Mouse (Mus musculus) inflammation-experienced regulatory T-cells, adult 6 months (primary cell): Measurements from ENCODE around the gene Cox8a. TPM values are rescaled to one million over a fixed set of nuclear protein-coding genes. Genes with fewer than 3 reads are reported as not detected.

Experiments used
- ATAC-seq: one replicate; pipeline ENCODE4 v1.8.0; 2017
- polyA plus RNA-seq, 3 experiments: library from polyadenylated mRNA; unstranded; fragments of 100-300 nt; shearing (Covaris generic); gene quantifications; one replicate each; pipeline ENCODE4 v1.2.1; 2017

Cox8a gene
- polyA plus RNA-seq, 3 experiments from 2014 or later = 284 to 445 (median 299) TPM

DNA sequence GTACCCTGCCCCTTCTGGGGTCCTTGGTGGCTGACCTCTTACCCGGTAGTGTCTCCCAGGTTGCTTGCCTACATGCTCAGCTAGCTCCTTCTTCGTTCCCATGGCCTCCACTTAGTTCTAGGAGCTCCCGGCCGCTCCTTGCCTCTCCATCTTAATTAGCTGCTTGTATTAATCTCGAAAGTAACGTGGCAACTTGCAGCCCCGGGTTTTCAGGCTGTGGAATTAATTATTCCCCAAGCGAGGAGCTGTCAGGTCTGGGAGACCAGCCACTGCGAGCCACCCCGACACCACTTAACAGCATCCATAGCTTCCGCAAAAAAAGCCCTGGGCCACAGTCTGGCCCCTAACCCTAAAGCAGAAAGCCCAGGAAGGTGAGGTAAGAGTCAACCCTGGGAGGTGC lies 34.0 kb downstream of the Cox8a start:
- ATAC-seq = no peak

DNA sequence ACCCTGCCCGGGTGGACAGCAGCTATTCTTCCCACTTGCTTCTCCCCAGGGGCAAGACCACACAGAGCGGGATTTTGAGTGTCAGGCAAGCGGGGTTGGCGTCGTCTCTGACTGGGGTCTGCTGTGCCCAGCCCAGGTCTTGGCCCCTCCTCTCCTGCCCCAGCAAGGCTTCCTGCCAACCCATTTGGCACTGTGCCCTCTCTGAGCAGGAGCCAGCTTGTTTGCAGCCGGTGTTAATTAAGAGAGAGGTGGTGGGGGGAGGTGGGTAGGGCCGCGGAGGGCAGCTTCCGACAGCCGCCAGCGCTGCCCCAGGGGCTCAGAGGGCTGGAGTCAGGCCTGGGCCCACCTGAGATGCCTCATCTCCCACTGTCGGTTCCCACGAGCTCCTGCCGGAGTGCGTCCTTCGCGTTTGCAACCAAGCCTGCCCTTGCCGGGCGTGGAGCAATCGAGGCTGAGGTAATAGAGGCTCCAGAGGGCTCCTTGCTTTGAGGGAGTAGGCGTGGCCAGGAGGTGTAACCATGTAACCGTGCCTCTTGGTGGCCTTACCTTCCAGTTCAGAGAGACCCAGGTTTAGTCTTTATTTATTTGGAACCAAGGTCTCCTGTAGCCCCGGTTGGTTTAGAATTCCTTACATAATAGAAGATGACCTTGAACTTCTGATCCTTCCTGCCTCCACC lies 35.0 kb downstream of the Cox8a start:
- no peak for ATAC-seq

DNA sequence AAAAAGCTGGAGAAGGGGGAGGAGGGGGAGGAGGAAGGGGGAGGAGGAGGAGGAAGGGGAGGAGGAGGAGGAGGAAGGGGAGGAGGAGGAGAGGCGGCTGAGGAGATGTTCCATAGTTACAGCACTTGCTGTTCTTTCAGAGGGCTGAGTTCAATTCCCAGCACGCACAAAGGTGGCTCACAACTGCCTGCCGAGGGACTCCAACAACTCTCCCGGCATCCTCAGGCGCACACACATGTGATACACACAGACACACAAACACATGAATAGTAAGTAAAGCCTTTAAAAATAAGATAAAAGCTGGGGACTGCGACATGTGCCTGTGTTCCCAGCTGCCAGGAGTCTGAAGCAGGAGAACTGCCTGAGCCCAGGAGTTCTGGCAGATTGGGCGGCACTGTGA lies 35.9 kb downstream of the Cox8a start:
- ATAC-seq = no peak

DNA sequence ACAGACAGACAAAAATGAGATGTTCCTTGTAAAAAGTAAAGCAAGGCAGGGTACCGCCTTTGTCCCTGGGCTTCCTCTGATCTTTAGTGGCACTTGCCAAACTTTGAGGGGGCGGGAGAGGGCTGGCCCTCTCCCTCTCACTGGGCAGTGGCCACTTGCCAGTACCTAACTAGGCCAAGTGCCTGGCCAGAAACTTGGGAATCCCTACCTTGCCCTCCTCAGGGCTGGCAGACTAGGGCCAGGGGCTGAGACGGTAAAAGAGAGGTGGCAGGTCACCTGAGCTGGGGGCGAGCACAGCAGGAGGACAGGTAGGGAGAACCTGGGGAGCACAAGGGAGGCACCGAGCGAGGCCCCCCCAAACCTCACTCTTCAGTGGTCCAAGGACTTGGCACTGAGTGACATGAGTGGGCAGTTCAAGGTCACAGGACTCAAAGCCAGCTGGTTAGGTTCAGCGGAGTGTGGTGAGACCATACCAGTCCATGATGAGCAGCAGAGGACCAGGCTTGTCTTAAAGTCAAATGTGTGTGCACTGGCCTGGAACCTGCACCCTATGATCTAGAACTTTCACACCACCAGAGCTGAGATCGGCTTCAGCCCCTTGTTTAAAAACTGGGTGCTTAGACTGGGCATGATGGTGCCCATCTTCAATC lies 36.5 kb downstream of the Cox8a start:
- no peak for ATAC-seq

DNA sequence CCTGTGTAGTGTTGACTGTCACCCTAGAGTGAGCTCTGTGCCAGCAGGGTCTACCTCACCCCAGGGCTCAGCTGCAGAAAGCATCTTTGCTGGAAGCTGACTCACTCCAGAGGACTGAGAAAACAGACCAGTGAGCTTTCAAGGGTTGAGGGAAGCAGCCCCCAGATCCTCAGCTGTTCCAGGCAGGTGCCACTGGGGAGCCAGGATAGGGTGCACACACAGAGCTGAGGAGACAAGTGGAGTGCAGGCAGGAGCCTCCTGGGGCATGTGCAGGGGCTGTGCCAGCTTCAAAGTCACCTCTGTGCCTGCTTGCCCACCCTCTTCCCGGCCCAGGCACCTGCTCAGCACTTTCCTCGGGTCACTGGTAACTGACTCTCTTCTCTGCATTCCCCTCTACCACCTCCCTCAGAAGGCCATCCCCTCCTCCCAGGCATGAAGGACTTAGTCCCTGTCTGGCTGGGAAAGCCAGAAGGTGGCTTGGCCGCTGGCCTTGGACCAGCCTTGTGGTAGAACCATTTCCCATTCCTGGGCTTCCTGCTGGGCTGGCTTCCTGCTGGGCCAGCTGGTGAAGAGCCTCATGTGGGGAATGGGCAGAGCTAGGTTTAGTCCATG lies 38.5 kb downstream of the Cox8a start:
- ATAC-seq = no peak

DNA sequence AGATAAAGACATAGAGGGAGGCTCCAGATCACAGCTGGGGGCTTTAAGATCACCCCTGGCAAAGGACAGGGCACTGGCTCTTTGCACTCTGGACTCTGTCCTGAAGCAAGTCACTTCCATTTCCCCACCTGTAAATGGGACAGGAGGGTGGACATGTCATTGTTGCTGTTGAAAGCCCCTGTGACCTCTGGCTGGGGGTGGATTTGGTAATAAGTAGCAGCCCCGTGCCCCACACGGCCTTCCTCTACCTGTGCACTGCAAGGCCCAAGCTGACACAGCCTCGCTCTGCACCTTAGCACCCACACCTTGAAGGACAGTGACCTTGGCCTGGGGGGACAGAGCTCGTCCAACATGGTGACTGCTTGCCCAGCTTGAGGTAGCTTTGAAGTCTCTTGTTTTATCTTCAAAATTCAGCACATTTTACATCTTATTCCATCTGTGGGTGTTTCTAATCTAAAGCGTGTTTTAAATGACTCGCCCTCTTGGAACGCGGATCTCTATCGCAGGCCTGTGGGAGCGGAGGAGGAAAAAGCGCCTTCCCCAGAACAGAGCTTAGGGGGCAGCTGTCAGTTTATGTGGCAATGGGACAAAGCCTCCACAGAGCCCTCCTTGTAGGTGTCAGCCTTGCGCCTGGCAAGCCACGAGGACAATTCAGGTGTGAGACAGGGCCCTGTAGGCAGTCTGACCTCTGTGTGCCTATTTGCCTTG lies 39.5 kb downstream of the Cox8a start:
- ATAC-seq = no peak

DNA sequence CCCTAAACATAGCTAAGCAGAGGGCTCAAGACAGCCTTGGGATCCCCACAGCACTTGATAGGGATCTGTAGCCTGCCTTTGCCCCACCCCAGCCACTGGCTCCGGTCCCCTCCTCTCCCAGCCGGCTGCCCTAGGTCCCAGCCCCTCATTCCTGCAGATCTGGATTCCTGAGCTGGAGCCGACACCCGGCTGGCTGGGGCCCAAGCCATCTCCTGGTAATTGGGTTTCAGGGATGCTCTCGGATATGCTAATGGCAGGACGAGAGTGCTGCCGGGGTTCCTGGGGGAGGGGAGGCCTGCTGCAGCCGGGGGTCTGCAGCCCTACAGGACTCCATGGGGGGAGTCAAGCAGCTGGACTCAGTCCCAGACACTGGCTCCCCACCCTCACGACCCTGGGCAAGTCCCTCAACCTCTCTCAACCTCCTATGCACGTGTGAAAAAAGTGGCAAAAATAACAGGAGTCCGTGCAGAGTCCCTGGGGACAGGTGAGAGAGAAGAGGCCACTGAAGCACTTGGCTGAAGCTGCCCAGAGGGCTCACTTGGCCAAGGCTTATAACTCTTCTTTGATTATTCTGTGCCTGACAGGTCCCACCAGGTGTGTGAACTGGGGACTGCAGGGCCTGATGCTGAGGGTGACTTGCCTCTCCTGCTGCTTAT lies 41.2 kb downstream of the Cox8a start:
- no peak for ATAC-seq

DNA sequence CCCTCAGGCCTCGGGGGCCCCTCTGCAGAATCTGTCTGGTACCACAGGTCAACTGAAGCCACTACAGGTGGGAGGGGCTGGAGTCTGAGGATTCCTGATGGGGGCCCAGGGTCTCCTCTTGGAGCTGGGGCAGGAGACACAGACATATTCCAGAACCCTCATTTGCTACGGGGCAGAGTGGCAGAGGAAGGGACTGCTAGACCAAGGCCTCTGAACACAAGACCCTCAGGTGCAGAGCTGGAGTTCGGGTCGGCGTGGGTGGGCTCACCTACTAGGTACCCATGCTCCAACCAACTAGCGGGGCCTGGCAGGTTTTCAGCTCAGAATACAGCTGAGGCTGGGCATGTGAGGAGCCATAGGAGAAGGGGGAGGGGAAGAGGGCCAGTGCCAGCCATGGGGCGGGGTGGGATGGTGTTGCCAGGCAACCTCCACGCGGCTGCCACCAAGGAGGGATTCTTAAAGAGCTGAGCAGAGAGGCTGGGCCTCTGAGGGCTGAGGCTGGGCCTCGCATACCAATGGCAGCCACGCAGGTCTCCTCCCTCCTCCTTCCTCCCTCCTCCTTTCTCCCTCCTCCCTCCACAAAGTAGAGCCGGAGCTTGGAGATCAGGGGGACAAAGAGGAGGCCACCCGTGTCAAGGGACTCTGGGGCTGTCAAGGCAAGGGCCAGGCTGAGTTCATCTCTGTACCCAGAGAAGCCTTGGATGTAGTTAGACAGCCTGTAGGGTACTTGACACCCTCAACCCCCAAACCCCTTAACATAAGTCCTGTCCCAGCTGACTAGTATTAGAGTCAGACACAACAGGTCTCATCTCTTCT lies 45.2 kb downstream of the Cox8a start:
- ATAC-seq = no peak

DNA sequence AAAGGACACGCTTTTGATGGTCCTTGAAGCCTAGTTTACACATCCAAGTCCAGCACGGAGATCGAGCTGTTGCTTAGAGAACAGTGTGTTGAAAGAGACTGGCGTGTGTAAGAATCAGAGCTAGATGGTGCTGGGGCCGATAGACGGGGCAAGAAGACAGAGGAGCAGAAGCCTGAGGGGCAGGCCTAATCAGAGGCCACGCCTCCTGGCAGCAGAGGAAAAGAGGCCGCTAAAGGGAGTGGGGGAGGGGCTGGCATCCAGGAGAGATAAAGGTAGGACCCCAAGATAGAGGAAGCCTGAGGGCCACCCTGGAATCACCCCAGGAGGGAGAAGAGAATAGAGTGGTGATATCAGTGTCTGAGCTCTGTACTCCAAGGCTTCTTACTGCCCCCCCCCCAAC lies 46.0 kb downstream of the Cox8a start:
- ATAC-seq = no peak

DNA sequence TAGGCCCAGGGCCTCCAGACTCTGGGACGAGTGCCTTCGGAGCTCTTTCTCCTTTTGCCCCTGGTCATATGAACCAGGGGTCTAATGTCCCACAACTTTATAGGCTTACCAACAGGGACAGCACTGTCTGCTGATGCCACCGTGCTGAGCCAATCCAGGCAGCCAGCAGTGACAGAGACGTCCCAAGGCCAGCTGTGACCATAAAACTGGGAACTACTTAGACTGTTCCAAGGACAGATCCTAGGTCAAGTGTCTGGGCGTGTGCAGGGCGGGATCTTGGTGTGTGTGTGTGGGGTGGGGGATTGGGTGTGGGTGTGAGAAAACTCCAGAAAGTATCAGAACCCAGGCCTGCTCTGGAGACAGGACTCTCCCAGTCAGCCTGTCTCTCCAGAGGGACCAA lies 46.5 kb downstream of the Cox8a start:
- ATAC-seq = no peak

DNA sequence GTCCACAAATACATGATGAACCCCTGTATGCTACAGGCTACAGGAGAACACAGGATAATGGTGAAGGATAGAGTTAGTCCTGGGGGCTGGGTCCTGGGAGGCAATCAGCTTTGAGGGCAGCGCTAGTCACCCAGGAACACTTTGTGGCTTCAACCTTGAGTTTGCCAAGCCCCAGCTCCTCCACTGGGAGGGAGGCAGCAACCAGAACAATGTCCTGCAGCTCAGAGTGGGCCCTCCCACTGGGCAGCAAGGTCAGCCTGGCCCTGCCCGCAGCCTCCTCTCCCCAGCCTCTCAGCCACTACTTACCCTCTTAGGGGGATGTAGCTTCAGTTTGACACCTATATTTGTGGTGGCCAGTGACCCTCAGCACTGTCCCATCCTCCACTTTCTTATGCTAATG lies 49.0 kb downstream of the Cox8a start:
- ATAC-seq = no peak

DNA sequence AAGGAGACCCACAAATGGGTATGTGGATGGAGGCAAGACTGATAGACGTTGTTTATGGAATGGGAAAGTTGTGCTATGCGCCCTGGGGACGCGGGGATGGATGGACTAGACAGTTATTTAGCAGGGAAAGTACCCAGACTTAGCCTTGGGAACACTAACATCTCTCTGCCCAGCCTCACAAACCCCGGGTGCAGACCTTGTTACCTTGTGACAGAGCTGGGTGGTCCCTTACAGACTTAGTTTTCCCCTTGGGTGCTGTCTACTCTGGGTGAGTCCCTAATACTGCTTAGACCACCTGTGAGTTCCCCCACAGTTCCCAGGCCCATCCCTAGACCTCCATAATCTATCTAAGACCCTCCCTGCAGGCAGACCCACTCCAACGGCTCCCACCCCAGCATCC lies 50.6 kb downstream of the Cox8a start:
- no peak for ATAC-seq

DNA sequence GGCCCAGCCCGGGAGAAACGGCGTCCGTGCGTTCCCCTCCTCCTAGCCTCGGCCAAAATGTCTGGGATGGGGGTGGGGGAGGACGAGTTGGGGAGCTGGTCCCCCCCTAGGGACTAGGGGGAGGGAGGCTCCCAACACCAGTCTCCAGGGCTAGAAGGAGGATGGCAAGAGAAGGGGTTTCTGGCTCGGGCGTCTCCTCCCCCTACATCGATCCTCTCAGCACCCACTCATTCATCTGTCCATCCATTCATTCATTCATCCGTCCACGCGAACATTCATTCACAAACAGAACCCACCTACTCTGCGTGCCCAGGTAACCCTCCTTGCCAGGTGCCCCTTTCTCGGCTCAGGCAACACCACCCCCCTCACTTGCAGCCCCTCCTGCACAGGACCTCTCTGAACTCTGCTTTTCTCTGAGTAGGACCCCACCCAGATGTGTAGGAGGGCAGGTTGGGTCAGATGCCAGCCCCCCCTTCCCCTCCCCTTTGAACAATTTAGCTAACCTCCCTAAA lies 51.2 kb downstream of the Cox8a start:
- no peak for ATAC-seq

DNA sequence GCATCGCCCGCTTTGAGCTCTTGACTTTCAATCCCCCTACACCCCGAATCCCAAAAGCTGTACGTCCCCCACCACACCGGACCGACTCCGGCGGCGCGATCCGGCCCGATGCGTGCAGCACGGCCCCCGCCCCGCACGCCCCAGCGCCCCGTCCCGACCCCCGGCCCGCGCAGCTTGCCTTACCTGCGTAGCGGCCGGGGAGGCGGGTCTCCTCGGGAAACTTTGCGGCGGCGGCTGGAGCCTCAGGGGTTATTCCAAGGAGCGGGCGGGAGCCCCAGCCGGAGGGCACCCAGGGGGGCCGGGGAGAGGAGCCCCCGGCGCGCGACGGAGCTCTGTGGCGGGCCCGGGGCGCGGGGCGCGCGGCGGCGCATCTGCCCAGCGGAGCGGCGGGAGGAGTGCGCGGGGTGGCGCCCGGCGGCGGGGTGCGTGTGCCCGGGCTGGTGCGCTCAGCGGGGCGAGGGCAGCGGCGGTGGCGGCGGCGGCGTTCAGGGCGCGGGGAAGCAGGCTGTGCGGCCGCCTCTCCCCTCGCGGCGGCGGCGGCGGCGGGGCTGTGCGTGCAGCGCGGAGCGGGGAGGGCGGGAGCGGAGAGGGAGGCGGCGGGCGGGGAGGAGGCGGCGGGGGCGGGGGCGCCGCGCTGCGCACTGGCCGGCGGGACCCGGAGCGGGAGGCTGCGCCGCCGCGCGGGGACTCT lies 51.8 kb downstream of the Cox8a start:
- no peak for ATAC-seq

Other genes with a start within 250 kb of the Cox8a start
- gene Ppp1r14b, start 242.6 kb downstream of the Cox8a start, polyA plus RNA-seq = 10 to 100 TPM; 18.2 to 35.2 (median 29.7) TPM
- 1 to 10 TPM; 2.8 to 4.3 (median 3.6) TPM for gene Plcb3, start 241.1 kb downstream of the Cox8a start, polyA plus RNA-seq
- 100 to 1,000 TPM in 1 of 3 experiments, 10 to 100 TPM in 2; 44.0 to 102 (median 47.1) TPM for gene Fkbp2, start 237.1 kb downstream of the Cox8a start, polyA plus RNA-seq
- gene Vegfb, start 230.0 kb downstream of the Cox8a start, polyA plus RNA-seq = 1 to 10 TPM; 2.5 to 3.6 (median 3.5) TPM
- gene Dnajc4, start 225.0 kb downstream of the Cox8a start, polyA plus RNA-seq = 10 to 100 TPM; 34.1 to 59.7 (median 59.0) TPM
- 10 to 100 TPM; 23.7 to 35.3 (median 33.7) TPM for gene Nudt22, start 221.5 kb downstream of the Cox8a start, polyA plus RNA-seq
- 10 to 100 TPM in 1 of 3 experiments, 1 to 10 TPM in 2; 6.4 to 12.8 (median 8.2) TPM for gene Trpt1, start 221.5 kb downstream of the Cox8a start, polyA plus RNA-seq
- 100 to 1,000 TPM; 253 to 288 (median 257) TPM for gene Fermt3, start 198.1 kb downstream of the Cox8a start, polyA plus RNA-seq
- 100 to 1,000 TPM; 104 to 160 (median 120) TPM for gene Stip1, start 177.6 kb downstream of the Cox8a start, polyA plus RNA-seq
- gene Macrod1, start 160.8 kb downstream of the Cox8a start, polyA plus RNA-seq = 1 to 10 TPM in 2 of 3 experiments, under 1 TPM in 1; 0.99 to 3.1 (median 1.8) TPM
- gene Flrt1, start 111.9 kb downstream of the Cox8a start, polyA plus RNA-seq = under 1 TPM in 1 of 3 experiments, not detected in 2; 0.20 TPM
- gene Otub1, start 11.3 kb downstream of the Cox8a start, polyA plus RNA-seq = 100 to 1,000 TPM; 164 to 183 (median 169) TPM
- gene Naa40, start 23.6 kb upstream of the Cox8a start, polyA plus RNA-seq = 10 to 100 TPM; 21.3 to 28.4 (median 27.4) TPM
- gene Rcor2, start 49.7 kb upstream of the Cox8a start, polyA plus RNA-seq = not detected
- gene Mark2, start 124.2 kb upstream of the Cox8a start, polyA plus RNA-seq = 10 to 100 TPM; 50.5 to 69.5 (median 57.4) TPM
- 1 to 10 TPM; 2.8 to 4.4 (median 3.6) TPM for gene Spindoc, start 165.4 kb upstream of the Cox8a start, polyA plus RNA-seq
- gene 2700081O15Rik, start 200.0 kb upstream of the Cox8a start, polyA plus RNA-seq = under 1 TPM; 0.10 to 0.23 (median 0.15) TPM